In genomic region chr6:124739231-124739796, GRCm38 (mm10) we compare ENCODE assay signal across 9 mouse cellular contexts. TPM values are rescaled to one million over a fixed set of nuclear protein-coding genes. Genes with fewer than 3 reads are reported as not detected.
DNase-seq lines count a peak whose midpoint lies in the region; ATAC-seq and TF ChIP-seq lines count a peak whose summit lies in the region.
"Had no signal": no experiment of that assay in that cellular context is flagged by ENCODE, and none has a peak within 500 bp of the region (broad histone marks: within the 10 kb centered on the region; RNA-seq: fewer than 3 reads in every experiment).

No protein-coding gene starts in this region.

- H3K9me3 ChIP-seq in lung, embryonic 14.5 days (ENCODE audit: low read depth, low read length): no peaks in the 10 kb centered on the region
- H3K9me3 ChIP-seq in limb, embryonic 10.5 days (replicated peaks): no peaks in the 10 kb centered on the region
- no peaks in the 10 kb centered on the region for H3K9me3 ChIP-seq in neural tube, embryonic 14.5 days (ENCODE audit: control insufficient read depth, low read length)

- no peak overlapping the region for H3K27ac ChIP-seq in cerebellum, adult 2 months (ENCODE audit: insufficient read depth, low read length)
- peak overlapping the region; percentile 100 for H3K27ac ChIP-seq in lung, embryonic 14.5 days (ENCODE audit: low read depth)
- H3K27ac ChIP-seq in limb, embryonic 10.5 days: peak overlapping the region; percentile 98; the same call in 1 of the 2 replicates
- H3K27ac ChIP-seq in neural tube, embryonic 14.5 days (ENCODE audit: low read depth, low read length): no peak overlapping the region

- peaks cover 17% of the 10 kb centered on the region for H3K36me3 ChIP-seq in lung, embryonic 14.5 days (ENCODE audit: insufficient read depth)
- H3K36me3 ChIP-seq in limb, embryonic 10.5 days: peaks cover 32% of the 10 kb centered on the region
- H3K36me3 ChIP-seq in neural tube, embryonic 14.5 days (ENCODE audit: control insufficient read depth, insufficient read depth, low read length): peaks cover 15% of the 10 kb centered on the region

- H3K4me3 ChIP-seq in cerebellum, adult 2 months (replicated peaks; ENCODE audit: insufficient read depth, low read depth, low read length): no peak overlapping the region
- H3K4me3 ChIP-seq in lung, embryonic 14.5 days (ENCODE audit: low read depth, low read length): no peak overlapping the region
- 0 out of 2 replicates have a peak overlapping the region, but pooled peaks have one; percentile 7 for H3K4me3 ChIP-seq in limb, embryonic 10.5 days
- 0 out of 2 replicates have a peak overlapping the region, but pooled peaks have one; percentile 61 for H3K4me3 ChIP-seq in neural tube, embryonic 14.5 days (ENCODE audit: low read depth, low read length)

- H3K9ac ChIP-seq in lung, embryonic 14.5 days: no peak overlapping the region
- H3K9ac ChIP-seq in neural tube, embryonic 14.5 days (replicated peaks; ENCODE audit: low read depth, low read length): no peak overlapping the region; the same call in 1 of the 2 replicates

- DNase-seq in cerebellum, adult 11-12 months: peak; percentile 45
- no peak for DNase-seq in cerebellum, adult 2 months
- DNase-seq in lung, embryonic 14.5 days: no peak
- no peak for DNase-seq in lung, postnatal 36 days
- no peak for DNase-seq in limb, embryonic 10.5 days (ENCODE audit: low spot score)
- no peak for DNase-seq in urinary bladder, postnatal 4 days (ENCODE audit: low spot score in 2 of 2)
- no peak for DNase-seq in ovary, postnatal 10 days (ENCODE audit: low spot score)
- DNase-seq: layer of hippocampus, postnatal 36 days had no signal

- no peak for TF ChIP-seq POLR2A in cerebellum, adult 2 months (IDR thresholded peaks at IDR 0.05; ENCODE audit: borderline replicate concordance, insufficient read depth, low read length)

- no peak for TF ChIP-seq CTCF in cerebellum, adult 2 months (IDR thresholded peaks at IDR 0.05; ENCODE audit: borderline replicate concordance, insufficient read depth, low read depth, low read length)
- TF ChIP-seq CTCF in lung, embryonic 14.5 days (IDR thresholded peaks at IDR 0.05; ENCODE audit: low read depth): no peak

- H3K27me3 ChIP-seq in cerebellum, adult 2 months (ENCODE audit: control insufficient read depth, insufficient read depth, low read length): no peaks in the 10 kb centered on the region
- H3K27me3 ChIP-seq in lung, embryonic 14.5 days (ENCODE audit: insufficient read depth, low read length): no peaks in the 10 kb centered on the region
- no peaks in the 10 kb centered on the region for H3K27me3 ChIP-seq in limb, embryonic 10.5 days (ENCODE audit: low read depth, poor library complexity, severe bottlenecking)
- no peaks in the 10 kb centered on the region for H3K27me3 ChIP-seq in neural tube, embryonic 14.5 days (ENCODE audit: control insufficient read depth, insufficient read depth, low read length)

- ATAC-seq in lung, embryonic 14.5 days (ENCODE audit: insufficient read depth): no peak
- ATAC-seq in neural tube, embryonic 14.5 days (ENCODE audit: low read depth): no peak

- H3K4me2 ChIP-seq in lung, embryonic 14.5 days: peak overlapping the region; percentile 87
- H3K4me2 ChIP-seq in neural tube, embryonic 14.5 days (ENCODE audit: low read depth, low read length): no peak overlapping the region

- peaks cover 8% of the 10 kb centered on the region; the same call in 1 of the 2 replicates for H3K4me1 ChIP-seq in cerebellum, adult 2 months (ENCODE audit: control insufficient read depth, insufficient read depth, low read length)
- H3K4me1 ChIP-seq in lung, embryonic 14.5 days (ENCODE audit: insufficient read depth): peaks cover 11% of the 10 kb centered on the region; the same call in 1 of the 2 replicates
- H3K4me1 ChIP-seq in limb, embryonic 10.5 days: peaks cover 36% of the 10 kb centered on the region
- H3K4me1 ChIP-seq in neural tube, embryonic 14.5 days (ENCODE audit: control insufficient read depth, insufficient read depth, low read length): peaks cover 17% of the 10 kb centered on the region; the same call in 1 of the 2 replicates

- 83% methylated on average over 10 of the region's 10 CpGs for WGBS in cerebellum, adult 2 months
- 80% methylated on average over 10 of the region's 10 CpGs for WGBS in lung, embryonic 14.5 days
- WGBS in limb, embryonic 10.5 days: 87% methylated on average over 10 of the region's 10 CpGs
- 78% methylated on average over 10 of the region's 10 CpGs for whole genome bisulfite sequencing in neural tube, embryonic 14.5 days

RNA-seq across cellular contexts. Expression of gene Ptpn6, which starts 0.8 kb away (rescaled TPM):
- polyA plus RNA-seq in cerebellum, adult 2 months (2012; rRNA removed): 2.2 and 2.4 TPM in 2 replicates
- 12.1 and 12.6 TPM in 2 replicates for polyA plus RNA-seq in lung, embryonic 14.5 days (2014; fragmentation: Nextera tagmentation; extraction: Ambion mirVana)
- polyA plus RNA-seq in limb, embryonic 10.5 days (2016; fragmentation: Nextera tagmentation; extraction: Ambion mirVana): 6.2 and 7.6 TPM in 2 replicates
- polyA plus RNA-seq in neural tube, embryonic 14.5 days (2014; fragmentation: Nextera tagmentation; extraction: Ambion mirVana): 2.6 and 4.4 TPM in 2 replicates

RNA-seq across cellular contexts. Expression of gene Grcc10, which starts 1.9 kb away (rescaled TPM):
- polyA plus RNA-seq in cerebellum, adult 2 months (2012; rRNA removed): 320 and 329 TPM in 2 replicates
- 429 and 440 TPM in 2 replicates for polyA plus RNA-seq in lung, embryonic 14.5 days (2014; fragmentation: Nextera tagmentation; extraction: Ambion mirVana)
- polyA plus RNA-seq in limb, embryonic 10.5 days (2016; fragmentation: Nextera tagmentation; extraction: Ambion mirVana): 384 and 460 TPM in 2 replicates
- polyA plus RNA-seq in neural tube, embryonic 14.5 days (2014; fragmentation: Nextera tagmentation; extraction: Ambion mirVana): 634 and 689 TPM in 2 replicates

RNA-seq across cellular contexts. Expression of gene Gm45234, which starts 16.5 kb away (rescaled TPM):
- not detected in 2 replicates for polyA plus RNA-seq in cerebellum, adult 2 months (2012; rRNA removed)
- polyA plus RNA-seq in lung, embryonic 14.5 days (2014; fragmentation: Nextera tagmentation; extraction: Ambion mirVana): not detected in 2 replicates
- polyA plus RNA-seq in limb, embryonic 10.5 days (2016; fragmentation: Nextera tagmentation; extraction: Ambion mirVana): not detected in 2 replicates
- polyA plus RNA-seq in neural tube, embryonic 14.5 days (2014; fragmentation: Nextera tagmentation; extraction: Ambion mirVana): not detected in 2 replicates

RNA-seq across cellular contexts. Expression of gene Atn1, which starts 17.0 kb away (rescaled TPM):
- 83.5 and 90.3 TPM in 2 replicates for polyA plus RNA-seq in cerebellum, adult 2 months (2012; rRNA removed)
- 13.1 and 15.1 TPM in 2 replicates for polyA plus RNA-seq in lung, embryonic 14.5 days (2014; fragmentation: Nextera tagmentation; extraction: Ambion mirVana)
- polyA plus RNA-seq in limb, embryonic 10.5 days (2016; fragmentation: Nextera tagmentation; extraction: Ambion mirVana): 12.9 and 14.8 TPM in 2 replicates
- 21.5 and 27.5 TPM in 2 replicates for polyA plus RNA-seq in neural tube, embryonic 14.5 days (2014; fragmentation: Nextera tagmentation; extraction: Ambion mirVana)

RNA-seq across cellular contexts. Expression of gene Phb2, which starts 27.2 kb away (rescaled TPM):
- 114 and 115 TPM in 2 replicates for polyA plus RNA-seq in cerebellum, adult 2 months (2012; rRNA removed)
- 354 and 377 TPM in 2 replicates for polyA plus RNA-seq in lung, embryonic 14.5 days (2014; fragmentation: Nextera tagmentation; extraction: Ambion mirVana)
- 501 and 622 TPM in 2 replicates for polyA plus RNA-seq in limb, embryonic 10.5 days (2016; fragmentation: Nextera tagmentation; extraction: Ambion mirVana)
- polyA plus RNA-seq in neural tube, embryonic 14.5 days (2014; fragmentation: Nextera tagmentation; extraction: Ambion mirVana): 242 and 258 TPM in 2 replicates

Comparison
In these comparisons a context has a peak if more than half of its experiments do, and no peak if none do; other contexts are left out.
1. H3K27ac ChIP-seq: peak in lung, embryonic 14.5 days (single experiment) and limb, embryonic 10.5 days (single experiment); none in cerebellum, adult 2 months (single experiment) and neural tube, embryonic 14.5 days (single experiment).
2. H3K4me3 ChIP-seq: peak in limb, embryonic 10.5 days (single experiment) and neural tube, embryonic 14.5 days (single experiment); none in cerebellum, adult 2 months (single experiment) and lung, embryonic 14.5 days (single experiment).